Mouse (Mus musculus) ES-E14 (cell line): ENCODE data around the gene Awat1. TPM values are rescaled to one million over a fixed set of nuclear protein-coding genes. Genes with fewer than 3 reads are reported as not detected.
A peak's percentile ranks its signal among the peaks of the same experiment; 100 is the strongest.

Source experiments
- DNase-seq: peaks from one replicate; pipeline ENCODE4 v3.0.0-alpha.2; 2013; ENCODE audit warnings: low read depth, low spot score
- H3K27ac ChIP-seq: 2 replicates; pipeline ENCODE4 v1.5.1; 2012; ENCODE audit warnings: low read depth, mild to moderate bottlenecking, low read length, moderate library complexity, mixed read lengths; ENCODE audit not compliant: poor library complexity, insufficient read depth, severe bottlenecking
- H3K36me3 ChIP-seq: 2 replicates; pipeline ENCODE4 v1.6.1; 2012; ENCODE audit warnings: mild to moderate bottlenecking, low read length, moderate library complexity, mixed read lengths; ENCODE audit not compliant: control insufficient read depth, poor library complexity, insufficient read depth, severe bottlenecking
- H3K4me1 ChIP-seq, 2 experiments: fragments of 150-350 bp in 1 of 2; sonication (generic) in 1 of 2; 2 replicates each; pipeline ENCODE4 v1.6.1; 2012; ENCODE audit warnings: low read length in 2 of 2, mild to moderate bottlenecking in 1 of 2, mixed read lengths in 1 of 2; ENCODE audit not compliant: control insufficient read depth in 2 of 2, insufficient read depth in 2 of 2, poor library complexity in 1 of 2
- H3K4me3 ChIP-seq, 2 experiments: fragments of 150-350 bp in 1 of 2; sonication (generic) in 1 of 2; 2 replicates each; pipeline ENCODE4 v1.5.1; 2012; ENCODE audit warnings: low read length in 2 of 2, low read depth in 1 of 2, mild to moderate bottlenecking in 1 of 2, mixed read lengths in 1 of 2; ENCODE audit not compliant: insufficient read depth in 1 of 2, poor library complexity in 1 of 2, severe bottlenecking in 1 of 2
- H3K9ac ChIP-seq: 2 replicates; pipeline ENCODE4 v1.6.1; 2012; ENCODE audit warnings: low read depth, mild to moderate bottlenecking, low read length, mixed read lengths; ENCODE audit not compliant: poor library complexity, insufficient read depth, severe bottlenecking
- H3K9me3 ChIP-seq: fragments of 150-350 bp; sonication (generic); 2 replicates; pipeline ENCODE4 v1.6.1; 2012; ENCODE audit warnings: low read depth, mild to moderate bottlenecking, low read length; ENCODE audit not compliant: control insufficient read depth, insufficient read depth
- CHD2 ChIP-seq: IDR thresholded peaks from 2 replicates; pipeline ENCODE4 v1.6.1; 2014; ENCODE audit warnings: mild to moderate bottlenecking, low read depth, low read length, inconsistent platforms
- HCFC1 ChIP-seq: IDR thresholded peaks from 2 replicates; pipeline ENCODE4 v1.6.1; 2012; ENCODE audit warnings: low read length, inconsistent platforms, borderline replicate concordance; ENCODE audit not compliant: insufficient read depth
- MAFK ChIP-seq: IDR thresholded peaks from 2 replicates; pipeline ENCODE4 v1.6.1; 2014; ENCODE audit warnings: mild to moderate bottlenecking, low read depth, low read length, inconsistent platforms; ENCODE audit not compliant: insufficient read depth
- ZC3H11A ChIP-seq: IDR thresholded peaks from 2 replicates; pipeline ENCODE4 v1.6.1; 2012; ENCODE audit warnings: low read depth, mild to moderate bottlenecking, inconsistent platforms, low read length, borderline replicate concordance
- ZNF384 ChIP-seq: IDR thresholded peaks from 2 replicates; pipeline ENCODE4 v1.6.1; 2012; ENCODE audit warnings: low read depth, low read length, inconsistent platforms
- in situ Hi-C, 2 experiments: fragments of 600-800 bp; cut with MboI; formaldehyde crosslinking; loops; one replicate each; pipeline ENCODE4 v1.15.1; 2025; ENCODE audit warnings: low sequenced_read_pairs in 2 of 2, inconsistent platforms in 1 of 2; ENCODE audit not compliant: unreplicated experiment in 2 of 2
- total RNA-seq: library from RNA; depleted of rRNA; stranded (reverse); fragments of 300-350 nt; gene quantifications from 2 replicates; pipeline ENCODE4 v1.2.3, GENCODE M21; 2012

The Awat1 gene
- total RNA-seq, 1 experiment: not detected

DNA sequence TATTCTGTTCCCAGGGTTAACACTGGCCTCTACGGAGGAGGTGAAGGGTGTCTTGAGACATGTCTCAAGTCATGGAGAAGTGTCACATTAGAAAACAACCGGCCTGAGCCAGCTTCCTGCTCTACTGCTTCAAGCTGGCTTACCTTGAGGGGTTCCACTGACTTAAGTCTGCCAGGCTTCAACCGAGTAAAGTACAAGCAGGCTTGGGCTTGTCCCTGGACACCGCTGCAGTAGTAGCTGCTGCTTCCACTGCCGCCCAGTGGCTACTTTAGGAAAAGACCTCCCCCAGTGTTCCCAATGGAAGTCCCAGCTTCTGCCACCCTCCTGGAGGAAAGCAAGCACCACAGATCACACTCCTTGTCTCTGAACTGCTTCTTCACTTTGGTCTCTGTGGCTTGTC is 25.4 kb downstream of the Awat1 start:
- Histone ChIP-seq H3K9me3 (no peaks in the 10 kb centered on the region), H3K4me1 (no peaks in the 10 kb centered on the region), H3K27ac (no peak overlapping the region), H3K9ac (no peak overlapping the region), H3K4me3 (no peak overlapping the region), H3K36me3 (no peaks in the 10 kb centered on the region)
- DNase-seq: peak; percentile 16
- in situ Hi-C loops: no loop called here
- no peak for TF ChIP-seq HCFC1

DNA sequence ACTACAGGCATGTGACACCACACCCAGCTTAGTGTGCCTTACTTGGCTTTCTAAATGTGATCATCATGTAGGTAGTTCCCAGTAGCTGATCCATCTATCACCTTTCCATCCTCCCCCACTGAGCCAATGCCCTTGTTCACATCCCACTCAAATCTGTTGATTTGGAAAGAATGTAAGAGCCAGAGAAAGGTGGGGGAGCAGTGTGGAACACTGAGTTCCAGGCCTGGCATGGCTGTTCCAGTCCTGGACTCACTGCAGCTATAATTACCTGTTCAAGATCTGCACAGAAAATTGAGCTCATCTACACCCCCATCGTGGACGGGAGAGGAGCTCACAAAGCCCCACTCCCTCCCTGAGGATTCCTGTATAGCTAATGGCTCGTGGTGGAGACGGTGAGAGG is 27.7 kb downstream of the Awat1 start:
- in situ Hi-C loops: no loop called here
- Histone ChIP-seq H3K9me3 (no peaks in the 10 kb centered on the region), H3K4me3 (no peak overlapping the region), H3K27ac (no peak overlapping the region), H3K9ac (no peak overlapping the region), H3K36me3 (no peaks in the 10 kb centered on the region), H3K4me1 (no peaks in the 10 kb centered on the region)
- TF ChIP-seq MAFK (no peak), HCFC1 (no peak), CHD2 (no peak), ZNF384 (no peak), ZC3H11A (no peak)
- DNase-seq: no peak

DNA sequence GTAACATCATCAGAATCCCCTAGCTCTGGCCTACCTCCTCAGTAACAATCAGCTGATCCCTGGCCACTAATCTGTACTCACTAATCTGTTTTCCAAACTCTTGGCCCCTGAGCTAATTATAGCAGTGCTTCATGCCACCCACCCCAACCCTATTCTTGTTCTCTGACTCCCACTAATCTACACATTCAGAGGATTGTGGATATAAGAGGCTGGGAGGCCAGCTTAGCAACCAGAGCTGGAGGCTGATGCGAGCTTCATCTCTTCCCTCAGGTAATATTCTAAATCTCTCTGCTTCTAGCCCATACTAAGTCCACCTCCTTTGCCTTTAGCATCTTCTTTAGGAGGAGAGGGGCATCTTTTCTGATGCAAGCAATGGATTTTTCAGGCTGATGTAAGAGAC is 33.3 kb downstream of the Awat1 start, which contains the start of gene Arr3:
Arr3 (plus strand) TSS at position 184 of the 400 bp plus-strand sequence.
- TF ChIP-seq ZNF384 (no peak), ZC3H11A (no peak), CHD2 (no peak), HCFC1 (no peak), MAFK (no peak)
- Histone ChIP-seq H3K27ac (no peak within 1 kb of the TSS), H3K4me1 (no peaks in the 10 kb centered on the region), H3K4me3 (no peak within 1 kb of the TSS), H3K9ac (no peak within 1 kb of the TSS), H3K36me3 (no peaks in the 10 kb centered on the region), H3K9me3 (no peaks in the 10 kb centered on the region)
- DNase-seq: no peak
- in situ Hi-C loops: no loop called here

DNA sequence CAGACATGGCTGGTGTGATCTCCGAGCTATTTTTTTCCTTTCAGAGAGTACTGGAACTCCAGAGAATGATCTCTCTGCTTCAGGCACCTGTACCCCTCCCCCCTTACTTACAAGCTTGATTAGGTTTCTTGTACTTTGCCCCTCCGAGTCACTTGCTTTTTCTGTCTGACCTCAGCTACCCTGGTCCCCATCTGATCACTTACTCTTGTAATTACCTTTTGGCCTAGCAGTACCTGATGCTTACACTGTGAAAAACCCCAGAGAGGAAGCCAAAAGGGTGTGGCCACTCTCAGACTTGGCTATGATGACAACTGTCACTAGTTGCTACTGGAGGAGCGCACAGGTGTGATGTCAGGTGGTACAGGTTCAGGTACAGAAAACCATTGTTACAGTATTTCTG is 46.4 kb downstream of the Awat1 start:
- no peaks in the 10 kb centered on the region for H3K9me3 ChIP-seq
- DNase-seq: no peak
- no peak overlapping the region for H3K27ac ChIP-seq
- in situ Hi-C loops: no loop called here
- H3K36me3 ChIP-seq: peaks cover 2% of the 10 kb centered on the region; the same call in 1 of the 2 replicates
- H3K4me3 ChIP-seq: no peak overlapping the region
- H3K4me1 ChIP-seq: peaks cover 0 to 8% of the 10 kb centered on the region in 2 experiments; a peak in 2 of 4 replicates
- no peak overlapping the region for H3K9ac ChIP-seq
- TF ChIP-seq HCFC1 (no peak), CHD2 (no peak)

DNA sequence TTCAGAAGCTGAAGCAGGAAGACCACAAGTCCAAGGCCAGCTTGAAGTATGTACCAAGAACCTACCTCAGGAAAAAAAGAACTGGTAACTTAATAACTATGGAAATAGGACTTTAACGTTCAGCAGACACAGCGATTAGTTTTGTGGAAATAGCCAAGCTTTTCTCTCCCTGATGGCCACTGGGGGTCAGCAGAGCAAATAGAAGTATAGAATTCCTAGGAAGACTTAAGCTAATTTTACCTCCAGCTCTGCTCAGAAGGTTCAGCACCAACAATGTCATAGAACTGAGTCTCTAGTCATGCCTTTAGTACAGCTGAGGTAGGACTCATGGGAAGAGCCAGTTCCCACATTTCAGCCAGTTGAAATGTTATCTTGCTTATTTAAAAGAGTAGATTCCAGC is 49.3 kb downstream of the Awat1 start:
- Histone ChIP-seq H3K9ac (no peak overlapping the region), H3K36me3 (peaks cover 2% of the 10 kb centered on the region; the same call in 1 of the 2 replicates), H3K4me1 (peaks cover 0 to 8% of the 10 kb centered on the region in 2 experiments; a peak in 2 of 4 replicates), H3K4me3 (no peak overlapping the region), H3K27ac (no peak overlapping the region), H3K9me3 (no peaks in the 10 kb centered on the region)
- in situ Hi-C loops: no loop called here
- TF ChIP-seq HCFC1 (no peak), CHD2 (no peak), ZC3H11A (no peak), ZNF384 (no peak), MAFK (no peak)
- DNase-seq: no peak
